Mouse (Mus musculus): Measurements from ENCODE around the gene Ddx41. TPM values are rescaled to one million over a fixed set of nuclear protein-coding genes. Genes with fewer than 3 reads are reported as not detected.

Ddx41 gene
- polyA plus RNA-seq, 1 experiment, result 26.2 TPM

- H3K27ac ChIP-seq (ENCODE audit: insufficient read depth, low read length), result peak overlapping the region; percentile 92
- TF ChIP-seq CTCF (IDR thresholded peaks at IDR 0.05; ENCODE audit: borderline replicate concordance, insufficient read depth, low read length) (no peak), POLR2A (IDR thresholded peaks at IDR 0.05; ENCODE audit: low read depth, low read length) (peak; percentile 50; the same call in 1 of the 2 replicates)
Measured at GRCm38 (mm10) chr13:55511492-55511861, 25.0 kb downstream of the Ddx41 start.

GRCm38 (mm10) chr13:55510668-55511491 is 25.6 kb downstream of the Ddx41 start:
- TF ChIP-seq CTCF (IDR thresholded peaks at IDR 0.05; ENCODE audit: borderline replicate concordance, insufficient read depth, low read length) (no peak), POLR2A (IDR thresholded peaks at IDR 0.05; ENCODE audit: low read depth, low read length) (peak; percentile 72; the same call in 1 of the 2 replicates)
- peak overlapping the region; percentile 92 for H3K27ac ChIP-seq (ENCODE audit: insufficient read depth, low read length)

More at GRCm38 (mm10) chr13:55511492-55511861, 25.0 kb downstream of the Ddx41 start:
- H3K4me1 ChIP-seq (ENCODE audit: control insufficient read depth, insufficient read depth, low read length), result peaks cover 16% of the 10 kb centered on the region
- H3K4me3 ChIP-seq (ENCODE audit: insufficient read depth, low read length), result peak overlapping the region; percentile 76

DNA sequence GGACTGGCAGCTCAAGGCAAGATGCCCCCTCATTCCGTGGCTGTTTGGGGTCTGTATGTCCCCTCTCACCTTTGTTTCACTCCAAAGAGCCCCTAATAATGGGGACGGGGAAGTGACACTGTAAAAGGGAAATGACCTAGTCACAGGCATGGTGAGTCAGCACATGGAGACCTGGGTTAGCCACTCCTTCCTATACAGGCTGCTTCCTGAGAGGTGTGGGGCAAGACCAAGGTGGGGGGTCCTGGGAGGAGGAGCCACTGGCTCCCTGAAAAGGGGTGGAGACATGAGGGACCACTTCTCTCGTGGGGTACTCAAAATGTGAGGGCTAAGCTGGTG is 26.2 kb downstream of the Ddx41 start:
- Histone ChIP-seq H3K27ac (ENCODE audit: insufficient read depth, low read length) (peak overlapping the region; percentile 65), H3K4me3 (ENCODE audit: insufficient read depth, low read length) (peak overlapping the region; percentile 8; the same call in 1 of the 2 replicates), H3K4me1 (ENCODE audit: control insufficient read depth, insufficient read depth, low read length) (peaks cover 16% of the 10 kb centered on the region)
- no peak for TF ChIP-seq CTCF (IDR thresholded peaks at IDR 0.05; ENCODE audit: borderline replicate concordance, insufficient read depth, low read length)
- peak; percentile 11 for TF ChIP-seq POLR2A (IDR thresholded peaks at IDR 0.05; ENCODE audit: low read depth, low read length)

More at GRCm38 (mm10) chr13:55510668-55511491, 25.6 kb downstream of the Ddx41 start:
- Histone ChIP-seq H3K4me1 (ENCODE audit: control insufficient read depth, insufficient read depth, low read length) (peaks cover 16% of the 10 kb centered on the region), H3K4me3 (ENCODE audit: insufficient read depth, low read length) (peak overlapping the region; percentile 76)

GRCm38 (mm10) chr13:55508531-55508930 is 27.9 kb downstream of the Ddx41 start:
- H3K27ac ChIP-seq (ENCODE audit: insufficient read depth, low read length), result no peak overlapping the region
- no peak overlapping the region; the same call in 1 of the 2 replicates for H3K4me3 ChIP-seq (ENCODE audit: insufficient read depth, low read length)
- no peak for TF ChIP-seq CTCF (IDR thresholded peaks at IDR 0.05; ENCODE audit: borderline replicate concordance, insufficient read depth, low read length)
- no peak for TF ChIP-seq POLR2A (IDR thresholded peaks at IDR 0.05; ENCODE audit: low read depth, low read length)
- peaks cover 16% of the 10 kb centered on the region for H3K4me1 ChIP-seq (ENCODE audit: control insufficient read depth, insufficient read depth, low read length)

DNA sequence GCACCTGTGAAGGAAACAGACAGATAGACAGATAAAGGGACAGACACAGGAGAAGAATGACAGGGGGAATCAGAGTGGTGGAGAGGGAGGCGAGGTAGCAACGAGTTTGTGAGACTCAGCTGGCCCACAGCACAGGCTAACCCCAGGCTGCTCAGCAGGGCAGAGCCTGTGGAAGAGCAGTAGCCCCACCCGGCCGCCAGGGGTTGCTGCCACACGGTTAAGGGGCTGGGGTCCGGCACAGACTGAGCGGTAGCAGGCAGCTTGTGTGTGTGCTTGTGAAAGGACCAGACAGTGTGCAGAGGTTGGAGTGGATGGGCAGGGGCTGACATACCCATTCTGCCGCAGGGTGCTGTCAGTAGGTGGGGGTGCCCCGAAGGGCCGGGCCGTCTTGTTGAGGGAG is 28.6 kb downstream of the Ddx41 start:
- Histone ChIP-seq H3K27ac (ENCODE audit: insufficient read depth, low read length) (no peak overlapping the region), H3K4me3 (ENCODE audit: insufficient read depth, low read length) (no peak overlapping the region), H3K4me1 (ENCODE audit: control insufficient read depth, insufficient read depth, low read length) (peaks cover 16% of the 10 kb centered on the region)
- TF ChIP-seq POLR2A (IDR thresholded peaks at IDR 0.05; ENCODE audit: low read depth, low read length) (no peak), CTCF (IDR thresholded peaks at IDR 0.05; ENCODE audit: borderline replicate concordance, insufficient read depth, low read length) (no peak)

GRCm38 (mm10) chr13:55506697-55507096 is 29.8 kb downstream of the Ddx41 start:
- Histone ChIP-seq H3K4me3 (ENCODE audit: insufficient read depth, low read length) (no peak overlapping the region), H3K4me1 (ENCODE audit: control insufficient read depth, insufficient read depth, low read length) (peaks cover 16% of the 10 kb centered on the region), H3K27ac (ENCODE audit: insufficient read depth, low read length) (no peak overlapping the region)
- TF ChIP-seq POLR2A (IDR thresholded peaks at IDR 0.05; ENCODE audit: low read depth, low read length), result no peak
- no peak for TF ChIP-seq CTCF (IDR thresholded peaks at IDR 0.05; ENCODE audit: borderline replicate concordance, insufficient read depth, low read length)

DNA sequence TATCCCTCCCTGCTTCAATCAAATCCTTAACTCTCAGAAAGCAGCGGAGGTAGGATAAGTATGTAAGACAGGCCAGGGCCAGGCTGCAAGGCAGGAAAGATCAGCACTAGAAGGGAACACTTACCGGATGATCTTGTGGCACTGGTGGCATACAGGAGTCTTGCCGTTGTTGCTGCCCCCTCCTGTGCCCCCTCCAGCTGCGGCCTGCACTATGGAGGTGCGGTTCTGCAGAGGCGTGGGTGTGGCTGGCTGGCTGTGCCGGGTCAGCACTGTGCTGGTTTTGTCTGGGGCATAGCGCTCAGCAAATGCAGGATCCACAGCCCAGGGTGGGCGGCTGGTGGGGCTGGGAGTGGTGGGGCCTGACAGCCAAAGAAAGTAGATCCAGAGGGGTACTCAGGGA is 30.6 kb downstream of the Ddx41 start:
- no peak overlapping the region for H3K27ac ChIP-seq (ENCODE audit: insufficient read depth, low read length)
- H3K4me3 ChIP-seq (ENCODE audit: insufficient read depth, low read length), result no peak overlapping the region
- H3K4me1 ChIP-seq (ENCODE audit: control insufficient read depth, insufficient read depth, low read length), result peaks cover 16% of the 10 kb centered on the region
- TF ChIP-seq POLR2A (IDR thresholded peaks at IDR 0.05; ENCODE audit: low read depth, low read length), result no peak
- no peak for TF ChIP-seq CTCF (IDR thresholded peaks at IDR 0.05; ENCODE audit: borderline replicate concordance, insufficient read depth, low read length)

DNA sequence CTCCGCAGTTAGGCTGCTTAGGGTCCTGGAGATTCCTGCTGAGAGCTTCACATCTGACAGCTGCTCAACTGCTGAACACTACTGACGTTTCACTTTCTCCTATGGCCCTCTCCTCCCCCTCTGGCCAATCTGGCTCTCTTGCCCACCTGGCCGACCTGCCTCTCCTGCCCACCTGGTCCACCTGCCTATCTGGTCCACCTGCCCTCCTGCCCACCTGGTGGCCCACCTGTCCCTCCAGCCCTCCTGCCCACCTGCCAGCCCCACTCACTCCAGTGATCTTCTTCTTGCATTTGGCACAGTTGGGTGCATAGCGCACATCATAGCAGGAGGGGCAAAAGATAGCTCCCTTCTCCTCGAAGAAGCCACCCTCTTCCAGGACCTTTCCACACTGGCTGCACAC is 32.1 kb downstream of the Ddx41 start:
- H3K27ac ChIP-seq (ENCODE audit: insufficient read depth, low read length), result no peak overlapping the region
- no peak overlapping the region for H3K4me3 ChIP-seq (ENCODE audit: insufficient read depth, low read length)
- peaks cover 10% of the 10 kb centered on the region for H3K4me1 ChIP-seq (ENCODE audit: control insufficient read depth, insufficient read depth, low read length)
- TF ChIP-seq CTCF (IDR thresholded peaks at IDR 0.05; ENCODE audit: borderline replicate concordance, insufficient read depth, low read length), result no peak
- no peak for TF ChIP-seq POLR2A (IDR thresholded peaks at IDR 0.05; ENCODE audit: low read depth, low read length)

DNA sequence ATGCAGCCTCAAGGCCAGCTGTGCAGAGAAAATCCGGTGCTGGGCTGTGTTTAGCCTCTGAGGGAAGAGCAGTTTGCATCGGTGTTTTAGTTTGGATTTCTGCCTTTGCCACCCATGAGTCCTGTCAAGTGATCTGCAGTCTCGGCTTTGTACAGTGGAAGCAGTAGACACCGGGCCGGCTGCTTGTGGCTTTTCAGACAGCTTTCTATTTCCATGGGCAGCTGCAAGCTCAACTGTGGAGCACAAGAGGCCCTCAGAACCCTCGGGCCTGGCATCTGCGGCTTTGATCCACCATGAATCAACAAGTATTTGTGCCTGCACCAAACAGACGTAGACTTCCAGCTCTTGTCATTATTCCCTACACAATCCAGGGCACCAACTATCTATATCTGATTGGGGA is 34.1 kb downstream of the Ddx41 start:
- Histone ChIP-seq H3K4me1 (ENCODE audit: control insufficient read depth, insufficient read depth, low read length) (0 out of 2 replicates have a peak, but pooled peaks cover 4% of the 10 kb centered on the region), H3K27ac (ENCODE audit: insufficient read depth, low read length) (no peak overlapping the region), H3K4me3 (ENCODE audit: insufficient read depth, low read length) (no peak overlapping the region)
- TF ChIP-seq POLR2A (IDR thresholded peaks at IDR 0.05; ENCODE audit: low read depth, low read length), result no peak
- TF ChIP-seq CTCF (IDR thresholded peaks at IDR 0.05; ENCODE audit: borderline replicate concordance, insufficient read depth, low read length), result no peak

- TF ChIP-seq CTCF (IDR thresholded peaks at IDR 0.05; ENCODE audit: borderline replicate concordance, insufficient read depth, low read length), result no peak
- TF ChIP-seq POLR2A (IDR thresholded peaks at IDR 0.05; ENCODE audit: low read depth, low read length), result no peak; the same call in 1 of the 2 replicates
- Histone ChIP-seq H3K4me3 (ENCODE audit: insufficient read depth, low read length) (no peak overlapping the region), H3K4me1 (ENCODE audit: control insufficient read depth, insufficient read depth, low read length) (0 out of 2 replicates have a peak, but pooled peaks cover 4% of the 10 kb centered on the region), H3K27ac (ENCODE audit: insufficient read depth, low read length) (no peak overlapping the region)
Measured at GRCm38 (mm10) chr13:55500575-55500974, 35.9 kb downstream of the Ddx41 start.
